Mouse (Mus musculus) cerebellum, postnatal 25 days (tissue): ENCODE data around the gene Kif21b.

Experiments
- DNase-seq, 2 experiments: peaks; one replicate each; pipeline ENCODE4 v3.0.0; 2021; ENCODE audit warnings: mixed read lengths in 2 of 2

Kif21b gene

DNA sequence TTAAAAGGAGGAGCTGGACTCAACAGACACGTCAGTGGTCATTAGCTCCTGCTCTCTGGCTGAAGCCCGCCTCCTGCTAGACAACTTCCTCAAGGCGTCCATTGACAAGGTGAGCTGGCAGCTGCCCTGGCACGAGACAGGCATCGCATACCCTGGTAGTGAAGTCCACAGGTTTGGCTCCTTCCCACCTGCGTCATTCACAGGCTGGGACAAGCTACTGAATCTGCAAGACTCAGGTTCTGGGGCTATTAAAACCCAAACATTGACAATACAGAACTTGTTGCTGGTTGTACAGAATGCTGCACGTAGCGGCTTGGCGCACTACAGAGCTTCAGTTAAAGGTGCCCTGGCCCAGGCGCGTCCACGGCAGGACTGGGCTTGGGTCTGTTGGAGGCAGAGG, 29.1 kb downstream of the Kif21b start:
- DNase-seq = no peak

GRCm38 (mm10) chr1:136160930-136161329, 29.7 kb downstream of the Kif21b start:
- no peak for DNase-seq

DNA sequence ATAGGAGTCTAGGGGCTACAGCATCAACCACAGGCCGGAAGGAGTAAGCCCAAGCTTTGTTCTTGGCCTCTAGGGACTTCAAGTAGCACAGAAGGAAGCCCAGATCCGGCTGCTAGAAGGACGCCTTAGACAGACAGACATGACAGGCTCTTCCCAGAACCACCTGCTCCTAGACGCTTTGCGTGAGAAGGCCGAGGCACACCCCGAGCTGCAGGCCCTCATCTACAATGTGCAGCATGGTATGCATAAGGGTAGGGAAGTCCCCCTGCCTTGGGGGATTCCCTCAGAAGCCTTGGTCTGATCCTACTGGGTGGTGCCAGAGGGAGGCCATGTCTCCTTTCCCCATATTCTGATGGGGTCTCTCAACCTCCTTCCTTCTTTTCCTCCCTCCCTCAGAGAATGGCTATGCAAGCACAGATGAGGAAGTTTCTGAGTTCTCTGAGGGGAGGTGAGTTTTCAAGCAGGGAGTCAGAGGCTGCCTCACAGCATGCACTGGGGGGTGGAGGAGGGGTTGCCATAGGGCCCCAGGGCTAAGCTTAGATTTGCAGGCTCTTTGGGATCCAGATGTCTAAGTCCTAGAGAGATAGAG, 30.2 kb downstream of the Kif21b start:
- no peak for DNase-seq

DNA sequence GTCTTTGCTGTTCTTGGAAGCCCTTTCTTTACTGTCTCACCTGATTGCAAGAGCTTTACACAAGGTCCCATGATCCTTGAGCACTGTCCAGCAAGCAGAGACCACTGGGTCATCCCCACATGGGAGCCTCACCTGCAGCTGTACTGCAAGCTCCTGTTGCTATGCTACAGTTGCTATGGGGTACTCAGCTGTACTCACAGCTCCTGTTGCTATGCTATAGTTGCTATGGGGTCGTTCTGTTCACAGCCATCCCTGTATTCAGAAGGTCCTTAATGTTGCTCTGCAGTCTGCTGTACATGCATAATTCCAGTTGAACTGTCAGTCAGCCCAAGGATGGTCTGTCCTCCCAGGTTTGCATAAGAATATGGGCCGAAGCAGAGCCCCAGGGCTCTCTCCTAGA, 34.2 kb downstream of the Kif21b start:
- no peak for DNase-seq

DNA sequence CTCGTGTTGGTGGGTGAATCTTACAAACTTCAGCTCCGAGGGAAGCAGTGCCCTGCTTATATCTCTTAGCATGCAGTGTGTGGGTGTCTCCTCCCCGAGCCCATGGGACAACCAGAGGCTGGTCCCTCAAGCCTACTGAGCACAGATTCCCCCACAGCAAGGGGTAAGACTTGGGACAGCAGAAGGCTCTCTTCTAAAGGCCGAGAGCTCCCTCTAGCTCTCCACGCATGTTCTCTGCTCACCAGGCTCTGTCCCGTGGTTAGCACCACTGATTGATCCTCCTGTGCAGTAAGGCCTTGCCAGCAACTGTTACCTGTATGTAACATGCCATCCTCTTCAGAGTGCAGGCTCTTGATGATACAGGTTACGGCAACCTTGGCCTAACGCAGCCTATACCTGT, 36.5 kb downstream of the Kif21b start:
- peak; percentile 27 to 44 for DNase-seq

DNA sequence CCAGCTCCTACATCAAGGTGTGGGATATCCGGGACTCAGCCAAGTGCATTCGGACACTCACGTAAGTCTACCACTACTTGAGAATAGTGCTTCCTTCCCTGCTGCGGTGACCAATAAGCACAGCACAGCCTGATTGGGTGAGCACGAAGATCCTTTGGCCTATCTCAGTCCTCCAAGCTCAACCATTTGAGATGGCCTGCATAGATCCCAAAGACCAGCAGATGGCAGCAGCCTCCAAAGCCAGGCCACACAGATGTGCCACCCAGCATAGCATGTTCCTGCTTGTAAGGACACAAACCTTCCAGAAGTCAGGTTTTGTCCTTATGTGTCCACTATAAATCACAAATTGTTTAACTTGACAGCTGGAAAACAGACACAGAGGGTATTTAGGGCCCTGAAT, 38.9 kb downstream of the Kif21b start:
- DNase-seq = peak; percentile 79 to 85

GRCm38 (mm10) chr1:136172696-136173095, 41.5 kb downstream of the Kif21b start:
- DNase-seq = no peak

DNA sequence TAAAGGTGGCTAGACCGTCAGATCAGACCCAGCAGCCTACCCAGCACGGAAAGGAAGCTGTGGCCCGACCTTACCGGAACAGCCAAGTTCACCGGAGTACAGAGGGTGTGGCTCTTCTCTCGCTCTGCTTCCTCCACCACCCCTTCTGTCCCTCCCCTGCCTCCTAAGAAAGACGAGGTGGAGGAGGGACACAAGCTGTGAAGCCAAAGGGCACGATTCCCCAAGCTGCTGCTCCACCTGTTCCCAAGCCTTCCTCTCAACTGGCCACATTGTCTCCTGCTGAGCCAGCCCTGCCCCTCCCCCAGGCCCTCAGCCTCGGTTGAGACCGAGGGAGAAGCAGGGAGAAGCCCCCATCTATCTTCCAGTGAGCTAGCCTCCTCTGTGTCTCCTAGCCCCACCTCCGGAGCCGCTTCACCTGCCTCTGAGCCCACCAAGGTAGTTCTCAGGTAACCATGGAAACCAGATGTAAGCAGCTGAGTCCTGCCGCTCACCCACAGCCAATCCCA, 43.0 kb downstream of the Kif21b start:
- peak; percentile 25 to 42 for DNase-seq

GRCm38 (mm10) chr1:136175183-136175582, 44.0 kb downstream of the Kif21b start:
- peak; percentile 37 to 59 for DNase-seq

- no peak for DNase-seq
These were observed 45.9 kb downstream of the Kif21b start for GRCm38 (mm10) chr1:136177085-136177484.

DNA sequence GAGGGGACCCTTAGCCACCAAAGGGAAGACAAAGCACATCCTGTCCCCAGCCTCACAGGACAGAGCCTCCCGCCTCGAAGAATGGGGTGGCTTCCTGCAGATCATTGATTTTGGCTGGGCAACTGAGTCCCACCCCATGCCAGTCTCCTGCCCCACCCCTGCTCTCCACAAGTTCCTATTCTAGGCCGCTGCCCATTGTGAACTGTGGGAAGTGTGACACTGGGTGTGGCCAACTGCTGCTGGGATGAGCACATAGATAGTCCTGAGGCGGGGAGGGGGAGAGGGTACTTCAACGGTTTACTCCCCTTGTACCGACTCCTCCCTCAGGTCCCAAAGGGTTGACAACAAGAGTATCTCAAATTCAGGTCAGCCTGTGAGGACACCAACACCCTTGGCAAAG, 47.6 kb downstream of the Kif21b start:
- no peak for DNase-seq

- no peak for DNase-seq
These were observed 48.4 kb downstream of the Kif21b start for GRCm38 (mm10) chr1:136179511-136180001.

DNA sequence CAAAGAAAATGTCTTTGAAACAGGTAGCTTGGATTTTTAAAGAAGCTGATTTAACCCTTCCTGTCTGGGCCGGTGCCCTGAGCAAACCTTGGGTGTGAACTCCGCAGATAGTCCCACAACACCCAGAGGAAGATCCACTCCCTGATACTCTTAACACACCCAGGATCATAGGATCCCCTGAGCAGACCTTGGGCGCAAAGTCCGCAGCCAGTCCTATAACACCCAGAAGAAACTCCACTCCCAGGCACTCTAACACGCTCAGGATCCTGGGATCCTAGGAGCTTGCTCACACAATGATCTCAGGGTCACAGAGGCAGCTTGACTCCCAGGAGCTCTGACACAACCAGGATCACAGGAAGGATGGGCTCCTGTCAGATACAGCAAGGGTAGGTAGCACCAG, 58.8 kb downstream of the Kif21b start:
- no peak for DNase-seq

GRCm38 (mm10) chr1:136212803-136213202, 81.6 kb downstream of the Kif21b start, which contains the start of gene Mroh3:
Gene Mroh3, minus strand, starts transcription at chr1:136212828.
- DNase-seq = peak in 1 of 2 experiments; percentile 28

GRCm38 (mm10) chr1:136214304-136214703, 83.1 kb downstream of the Kif21b start:
- no peak for DNase-seq

GRCm38 (mm10) chr1:136220037-136220871, 89.1 kb downstream of the Kif21b start:
- DNase-seq = no peak

GRCm38 (mm10) chr1:136222386-136222785, 91.2 kb downstream of the Kif21b start:
- no peak for DNase-seq

GRCm38 (mm10) chr1:136223758-136224342, 92.7 kb downstream of the Kif21b start:
- DNase-seq = no peak

DNA sequence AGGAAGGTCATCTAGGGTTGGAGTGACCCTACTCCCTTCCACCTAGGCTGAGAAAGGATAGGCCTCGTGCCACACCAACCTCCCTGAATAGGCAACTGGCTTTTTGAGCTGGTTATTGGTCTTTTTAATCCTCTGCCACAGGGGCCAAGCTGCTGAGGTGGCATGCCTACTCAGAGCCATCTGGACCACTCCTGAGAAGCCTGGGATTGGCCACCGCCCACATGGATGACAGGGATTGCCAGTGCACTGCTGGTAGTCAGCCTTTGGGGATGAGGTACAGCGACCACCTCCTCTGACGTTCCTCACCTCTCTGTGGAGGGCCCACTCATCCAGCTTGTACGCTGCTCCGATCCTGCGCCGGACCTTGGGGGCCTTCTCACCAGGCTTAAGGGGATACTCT, 94.7 kb downstream of the Kif21b start:
- DNase-seq = no peak

DNA sequence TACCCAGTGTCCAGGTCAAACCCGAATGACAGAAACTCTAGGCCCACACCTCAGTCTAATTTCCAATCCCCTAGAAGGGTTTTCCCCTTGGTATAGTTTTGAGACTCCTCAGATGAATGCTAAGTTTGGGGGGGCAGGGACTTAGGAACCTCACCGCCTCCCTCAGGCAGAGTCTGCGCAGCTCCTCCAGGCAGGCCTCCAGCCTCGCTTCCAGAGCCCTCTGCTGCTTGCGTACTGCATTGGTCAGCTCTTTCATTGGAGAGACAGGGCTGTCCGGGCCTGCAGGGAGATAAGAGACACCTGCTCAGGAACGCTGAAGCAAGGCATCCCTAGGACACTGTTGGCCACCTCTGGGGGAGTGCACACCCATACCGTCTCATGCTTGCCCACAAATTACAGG, 95.4 kb downstream of the Kif21b start:
- DNase-seq = no peak
